Comparison of ENCODE assay signal across 16 mouse cellular contexts in genomic region chr6:33244546-33244945, GRCm38 (mm10).
"Had no signal": no experiment of that assay in that cellular context is flagged by ENCODE, and none has a peak within 500 bp of the region (broad histone marks: within the 10 kb centered on the region; RNA-seq: fewer than 3 reads in every experiment).

No protein-coding gene starts in this region.

- H3K4me2 ChIP-seq: neural tube, embryonic 12.5 days; neural tube, embryonic 13.5 days; neural tube, embryonic 15.5 days; stomach, embryonic 15.5 days had no signal

- H3K27me3 ChIP-seq: neural tube, embryonic 12.5 days; neural tube, embryonic 13.5 days; neural tube, embryonic 15.5 days; stomach, embryonic 15.5 days had no signal

- H3K4me3 ChIP-seq: neural tube, embryonic 12.5 days; neural tube, embryonic 13.5 days; neural tube, embryonic 15.5 days; stomach, embryonic 15.5 days had no signal

- DNase-seq: retina, postnatal 1 day; right cerebral cortex, adult 18-20 months; right cerebral cortex, postnatal 14 days; right cerebral cortex, postnatal 25 days; right cerebral cortex, postnatal 4 days; spleen, adult 18-20 months; thymus, adult 18-20 months; thymus, adult 2 months; thymus, postnatal 14 days; thymus, postnatal 25 days; thymus, postnatal 36 days; thymus, postnatal 4 days had no signal

- H3K36me3 ChIP-seq: neural tube, embryonic 12.5 days; neural tube, embryonic 13.5 days; neural tube, embryonic 15.5 days; stomach, embryonic 15.5 days had no signal
